ENCODE assay signal across 31 mouse cellular contexts in the genomic region with DNA sequence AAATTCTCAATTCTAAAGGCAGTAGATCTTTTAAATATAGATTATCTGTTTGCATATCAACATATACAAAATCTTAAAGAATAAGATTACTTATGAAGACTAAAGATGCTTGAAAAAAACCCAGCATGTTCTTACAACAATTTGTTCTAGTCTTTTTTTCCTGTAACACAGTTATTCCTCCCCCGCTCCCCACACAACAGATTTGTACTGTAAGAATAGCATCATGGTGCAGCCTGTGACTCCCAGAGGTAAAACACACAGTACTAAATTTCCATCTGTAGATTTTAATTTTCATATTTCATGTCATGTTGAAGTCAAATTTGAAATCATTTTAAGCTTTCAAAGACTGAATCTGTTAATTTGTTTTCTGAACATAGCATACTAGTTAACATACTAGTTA. TPM values are rescaled to one million over a fixed set of nuclear protein-coding genes. Genes with fewer than 3 reads are reported as not detected.
DNase-seq lines count a peak whose midpoint lies in the region; ATAC-seq and TF ChIP-seq lines count a peak whose summit lies in the region.
"Had no signal": no experiment of that assay in that cellular context is flagged by ENCODE, and none has a peak within 500 bp of the region (broad histone marks: within the 10 kb centered on the region; RNA-seq: fewer than 3 reads in every experiment).

No protein-coding gene starts in this region.

- ATAC-seq in midbrain, embryonic 15.5 days (replicated peaks) = no peak
- ATAC-seq in forebrain, embryonic 14.5 days = no peak
- ATAC-seq: forebrain, postnatal 0 days; intestine, postnatal 0 days; liver, embryonic 12.5 days; liver, postnatal 0 days; lung, postnatal 0 days had no signal

- no peak overlapping the region for H3K4me2 ChIP-seq in midbrain, embryonic 15.5 days
- H3K4me2 ChIP-seq in forebrain, embryonic 14.5 days (ENCODE audit: low read length) = no peak overlapping the region
- H3K4me2 ChIP-seq: heart, embryonic 11.5 days; hindbrain, embryonic 13.5 days; liver, embryonic 12.5 days; midbrain, embryonic 12.5 days; neural tube, embryonic 13.5 days; stomach, embryonic 15.5 days had no signal

- no peak overlapping the region for H3K9ac ChIP-seq in midbrain, embryonic 15.5 days
- no peak overlapping the region for H3K9ac ChIP-seq in forebrain, embryonic 14.5 days (ENCODE audit: low read length)
- H3K9ac ChIP-seq: forebrain, postnatal 0 days; hindbrain, embryonic 13.5 days; liver, embryonic 12.5 days; liver, postnatal 0 days; midbrain, embryonic 12.5 days; neural tube, embryonic 13.5 days; stomach, embryonic 15.5 days had no signal

- TF ChIP-seq CTCF in layer of hippocampus, adult 2 months (conservative IDR thresholded peaks at IDR 0.05) = no peak

- no peak overlapping the region for H3K4me3 ChIP-seq in layer of hippocampus, adult 2 months
- no peak overlapping the region for H3K4me3 ChIP-seq in midbrain, embryonic 15.5 days
- H3K4me3 ChIP-seq in forebrain, embryonic 14.5 days (ENCODE audit: low read depth, low read length) = no peak overlapping the region
- H3K4me3 ChIP-seq: erythroblast, embryonic 14.5 days; gastrocnemius, adult 2 months; hindbrain, embryonic 13.5 days; liver, embryonic 12.5 days; midbrain, embryonic 12.5 days; neural tube, embryonic 13.5 days; stomach, embryonic 15.5 days had no signal

- DNase-seq in left cerebral cortex, adult 11 months (ENCODE audit: low spot score) = peak; percentile 53
- DNase-seq in left cerebral cortex, postnatal 10 days (ENCODE audit: extremely low spot score in 1 of 2, low spot score in 2 of 2) = no peak
- DNase-seq in brain, adult 2 months (ENCODE audit: low read depth, low spot score) = peak; percentile 82
- peak; percentile 57 to 72 for DNase-seq in layer of hippocampus, adult 2 months (ENCODE audit: low spot score in 2 of 2)
- DNase-seq in left cerebral cortex, postnatal 25 days (ENCODE audit: low spot score in 2 of 2) = peak; percentile 45 to 89
- no peak for DNase-seq in forebrain, embryonic 14.5 days (ENCODE audit: low spot score)
- DNase-seq: adrenal gland, postnatal 25 days; B cell, adult 2 months; cerebellum, adult 18-20 months; cerebellum, postnatal 14 days; forebrain, postnatal 0 days; gastrocnemius, postnatal 36 days; heart, adult 18-20 months; heart, postnatal 36 days; kidney, postnatal 14 days; liver, postnatal 0 days; lung, postnatal 4 days; thymus, adult 18-20 months; thymus, postnatal 25 days had no signal

- no peaks in the 10 kb centered on the region for H3K36me3 ChIP-seq in midbrain, embryonic 15.5 days (replicated peaks)
- H3K36me3 ChIP-seq in forebrain, embryonic 14.5 days (ENCODE audit: control insufficient read depth, insufficient read depth, low read length) = no peaks in the 10 kb centered on the region
- H3K36me3 ChIP-seq: hindbrain, embryonic 13.5 days; liver, embryonic 12.5 days; midbrain, embryonic 12.5 days; neural tube, embryonic 13.5 days; stomach, embryonic 15.5 days had no signal

- intact Hi-C loops in left cerebral cortex, postnatal 10 days (cut with DNase I) = no loop called here
- intact Hi-C loops in left cerebral cortex, postnatal 25 days (cut with DNase I) = loop anchor here (10.0 kb wide), 1 partner anchor 155 kb away; no protein-coding TSS in a partner anchor

- H3K27ac ChIP-seq in layer of hippocampus, adult 2 months = peak overlapping the region; percentile 92
- no peak overlapping the region for H3K27ac ChIP-seq in midbrain, embryonic 15.5 days
- H3K27ac ChIP-seq in forebrain, embryonic 14.5 days (ENCODE audit: low read depth, low read length) = no peak overlapping the region
- H3K27ac ChIP-seq: gastrocnemius, adult 2 months; hindbrain, embryonic 13.5 days; liver, embryonic 12.5 days; midbrain, embryonic 12.5 days; neural tube, embryonic 13.5 days; stomach, embryonic 15.5 days had no signal

- 86% methylated on average over 1 of the region's 1 CpGs for WGBS in midbrain, embryonic 15.5 days
- WGBS in forebrain, embryonic 14.5 days = 96% methylated on average over 1 of the region's 1 CpGs

- no peaks in the 10 kb centered on the region for H3K27me3 ChIP-seq in midbrain, embryonic 15.5 days (replicated peaks)
- H3K27me3 ChIP-seq in forebrain, embryonic 14.5 days (replicated peaks; ENCODE audit: control insufficient read depth, insufficient read depth, low read length) = no peaks in the 10 kb centered on the region
- H3K27me3 ChIP-seq: hindbrain, embryonic 13.5 days; liver, embryonic 12.5 days; megakaryocyte, embryonic 14.5 days; midbrain, embryonic 12.5 days; neural tube, embryonic 13.5 days; stomach, embryonic 15.5 days had no signal

- no peaks in the 10 kb centered on the region for H3K9me3 ChIP-seq in midbrain, embryonic 15.5 days
- H3K9me3 ChIP-seq in forebrain, embryonic 14.5 days (replicated peaks; ENCODE audit: control insufficient read depth, low read length) = no peaks in the 10 kb centered on the region
- H3K9me3 ChIP-seq: hindbrain, embryonic 13.5 days; liver, embryonic 12.5 days; megakaryocyte, embryonic 14.5 days; midbrain, embryonic 12.5 days; neural tube, embryonic 13.5 days; stomach, embryonic 15.5 days had no signal

- H3K4me1 ChIP-seq in midbrain, embryonic 15.5 days = no peaks in the 10 kb centered on the region
- no peaks in the 10 kb centered on the region for H3K4me1 ChIP-seq in forebrain, embryonic 14.5 days (ENCODE audit: control insufficient read depth, insufficient read depth, low read length)
- H3K4me1 ChIP-seq: hindbrain, embryonic 13.5 days; liver, embryonic 12.5 days; midbrain, embryonic 12.5 days; neural tube, embryonic 13.5 days; stomach, embryonic 15.5 days had no signal

RNA-seq across cellular contexts. Expression of a gene that starts 16.4 kb away (rescaled TPM):
- 10 to 100 TPM; 40.1 to 41.7 TPM for total RNA-seq in left cerebral cortex, postnatal 10 days (2021)
- total RNA-seq in layer of hippocampus, adult 2 months (2021) = 10 to 100 TPM; 81.4 to 87.3 TPM
- total RNA-seq in left cerebral cortex, postnatal 25 days (2021) = 10 to 100 TPM; 53.4 to 53.6 TPM
- polyA plus RNA-seq in midbrain, embryonic 15.5 days (2015; fragmentation: Nextera tagmentation; extraction: Ambion mirVana) = 19.2 and 22.4 TPM in 2 replicates
- polyA plus RNA-seq in forebrain, embryonic 14.5 days (2014; fragmentation: Nextera tagmentation; extraction: Ambion mirVana) = 10.8 and 13.0 TPM in 2 replicates
- total RNA-seq: gastrocnemius, adult 2 months; gastrocnemius, postnatal 36 days had no signal
- polyA plus RNA-seq: erythroblast, embryonic 14.5 days had no signal

Comparison
In these comparisons a context has a peak if more than half of its experiments do, and no peak if none do; other contexts are left out.
1. DNase-seq: peak in left cerebral cortex, adult 11 months (single experiment), brain, adult 2 months (single experiment), layer of hippocampus, adult 2 months (2 of 2) and left cerebral cortex, postnatal 25 days (2 of 2); none in left cerebral cortex, postnatal 10 days (0 of 2) and forebrain, embryonic 14.5 days (single experiment).